Mouse (Mus musculus) limb, embryonic 14.5 days (tissue): Measurements from ENCODE around the gene Tmem11. TPM values are rescaled to one million over a fixed set of nuclear protein-coding genes. Genes with fewer than 3 reads are reported as not detected.

Experiments used
- ATAC-seq: fragments of 200-750 bp; cut with Nextera tagmentation; 2 replicates; pipeline ENCODE4 v1.8.0; 2017; ENCODE audit warnings: low read depth, moderate number of reproducible peaks, moderate TSS enrichment; ENCODE audit not compliant: low FRiP score
- DNase-seq: peaks from one replicate; pipeline ENCODE4 v3.0.0-alpha.2; 2015; ENCODE audit warnings: low spot score
- H3K27ac ChIP-seq: fragments of 300-500 bp; sonication (generic); replicated peaks from 2 replicates; pipeline ENCODE4 v1.5.1; 2014; ENCODE audit warnings: low read depth, mild to moderate bottlenecking, low read length, moderate library complexity, mixed read lengths
- H3K27me3 ChIP-seq: fragments of 300-500 bp; sonication (generic); 2 replicates; pipeline ENCODE4 v1.6.1; 2014; ENCODE audit warnings: low read length, mixed read lengths; ENCODE audit not compliant: control insufficient read depth, insufficient read depth
- H3K36me3 ChIP-seq: fragments of 300-500 bp; sonication (generic); 2 replicates; pipeline ENCODE4 v1.6.1; 2014; ENCODE audit warnings: mild to moderate bottlenecking, low read length, moderate library complexity, mixed read lengths; ENCODE audit not compliant: control insufficient read depth, insufficient read depth
- H3K4me1 ChIP-seq: fragments of 300-500 bp; sonication (generic); 2 replicates; pipeline ENCODE4 v1.6.1; 2014; ENCODE audit warnings: antibody characterized with exemption, low read length, mixed read lengths; ENCODE audit not compliant: control insufficient read depth, insufficient read depth
- H3K4me2 ChIP-seq: fragments of 300-500 bp; sonication (generic); replicated peaks from 2 replicates; pipeline ENCODE4 v1.6.1; 2014; ENCODE audit warnings: low read depth, mild to moderate bottlenecking, low read length, moderate library complexity; ENCODE audit not compliant: severe bottlenecking
- H3K4me3 ChIP-seq: fragments of 300-500 bp; sonication (generic); replicated peaks from 2 replicates; pipeline ENCODE4 v1.5.1; 2014; ENCODE audit warnings: low read length
- H3K9ac ChIP-seq: fragments of 300-500 bp; sonication (generic); 2 replicates; pipeline ENCODE4 v1.6.1; 2014; ENCODE audit warnings: mild to moderate bottlenecking, low read depth, low read length, moderate library complexity; ENCODE audit not compliant: severe bottlenecking
- H3K9me3 ChIP-seq: fragments of 300-500 bp; sonication (generic); 2 replicates; pipeline ENCODE4 v1.6.1; 2016; ENCODE audit warnings: low read length; ENCODE audit not compliant: control insufficient read depth
- POLR2A ChIP-seq: fragments of 200-500 bp; IDR thresholded peaks from 2 replicates; pipeline ENCODE4 v1.8.0; 2012; ENCODE audit warnings: inconsistent platforms, mild to moderate bottlenecking, moderate library complexity, borderline replicate concordance; ENCODE audit not compliant: insufficient read depth, insufficient read length; ENCODE audit errors: extremely low read depth
- WGBS: fragments of 180-500 bp; shearing (Covaris S2); extraction: QIAGEN DNeasy Blood & Tissue Kit; methylation state at CpG from one replicate; pipeline ENCODE4 v1.1.7; 2014; 5-methylcytosine and 5-hydroxymethylcytosine counted together
- polyA plus RNA-seq, 2 experiments: library from polyadenylated mRNA; depleted of rRNA in 1 of 2; stranded (reverse) in 1 of 2; unstranded in 1 of 2; fragments of >200 nt; fragmentation: Nextera tagmentation in 1 of 2; extraction: Ambion mirVana in 1 of 2; gene quantifications; 2 replicates each; pipeline versions ENCODE4 v1.2.1 to v1.2.3; 2012 to 2014

Gene Tmem11
- polyA plus RNA-seq, 2 experiments: 67.7 to 82.5 TPM

GRCm38 (mm10) chr11:60882386-60882785 lies 3.3 kb upstream of the Tmem11 start:
- Histone ChIP-seq H3K4me2 (no peak overlapping the region), H3K4me3 (no peak overlapping the region), H3K4me1 (peaks cover 9% of the 10 kb centered on the region), H3K27ac (no peak overlapping the region), H3K27me3 (no peaks in the 10 kb centered on the region), H3K36me3 (no peaks in the 10 kb centered on the region), H3K9me3 (no peaks in the 10 kb centered on the region), H3K9ac (no peak overlapping the region)
- no peak for ATAC-seq
- TF ChIP-seq POLR2A: no peak
- DNase-seq: no peak
- WGBS: 81% methylated on average over 3 of the region's 3 CpGs

- no peaks in the 10 kb centered on the region for H3K9me3 ChIP-seq
- ATAC-seq (no peak), DNase-seq (no peak)
- H3K4me2 ChIP-seq: no peak overlapping the region
- H3K4me1 ChIP-seq: peaks cover 10% of the 10 kb centered on the region
- no peaks in the 10 kb centered on the region for H3K27me3 ChIP-seq
- TF ChIP-seq POLR2A: no peak
- WGBS: 82% methylated on average over 4 of the region's 4 CpGs
- no peaks in the 10 kb centered on the region for H3K36me3 ChIP-seq
- H3K4me3 ChIP-seq: no peak overlapping the region
- no peak overlapping the region for H3K9ac ChIP-seq
- no peak overlapping the region for H3K27ac ChIP-seq
Observed at GRCm38 (mm10) chr11:60880559-60880958, 1.5 kb upstream of the Tmem11 start.

- no peaks in the 10 kb centered on the region for H3K36me3 ChIP-seq
- H3K9me3 ChIP-seq: no peaks in the 10 kb centered on the region
- no peak for ATAC-seq
- H3K4me3 ChIP-seq: peak overlapping the region; percentile 94
- DNase-seq: peak; percentile 86
- TF ChIP-seq POLR2A: no peak
- peak overlapping the region; percentile 94 for H3K9ac ChIP-seq
- WGBS: 2% methylated on average over 11 of the region's 11 CpGs
- H3K27ac ChIP-seq: peak overlapping the region; percentile 93
- peaks cover 10% of the 10 kb centered on the region for H3K4me1 ChIP-seq
- no peaks in the 10 kb centered on the region for H3K27me3 ChIP-seq
- H3K4me2 ChIP-seq: peak overlapping the region; percentile 57
Observed at GRCm38 (mm10) chr11:60879423-60879822, 351 bp upstream of the Tmem11 start.

- H3K27me3 ChIP-seq: no peaks in the 10 kb centered on the region
- H3K4me3 ChIP-seq: peak overlapping the region; percentile 94
- ATAC-seq (peak; percentile 65), DNase-seq (peak; percentile 58)
- peaks cover 10% of the 10 kb centered on the region for H3K4me1 ChIP-seq
- WGBS: 0% methylated on average over 24 of the region's 52 CpGs
- TF ChIP-seq POLR2A: no peak
- H3K36me3 ChIP-seq: no peaks in the 10 kb centered on the region
- H3K9me3 ChIP-seq: no peaks in the 10 kb centered on the region
- H3K27ac ChIP-seq: peak overlapping the region; percentile 88
- H3K4me2 ChIP-seq: peak overlapping the region; percentile 57
- H3K9ac ChIP-seq: peak overlapping the region; percentile 94
Observed at GRCm38 (mm10) chr11:60878056-60878612, 938 bp downstream of the Tmem11 start.

GRCm38 (mm10) chr11:60873101-60873500 lies 6.0 kb downstream of the Tmem11 start:
- Histone ChIP-seq H3K9me3 (no peaks in the 10 kb centered on the region), H3K36me3 (0 out of 2 replicates have a peak, but pooled peaks cover 4% of the 10 kb centered on the region), H3K4me1 (peaks cover 4% of the 10 kb centered on the region), H3K27ac (no peak overlapping the region), H3K9ac (no peak overlapping the region), H3K4me2 (no peak overlapping the region), H3K27me3 (no peaks in the 10 kb centered on the region), H3K4me3 (no peak overlapping the region)
- WGBS: 85% methylated on average over 6 of the region's 6 CpGs
- DNase-seq: no peak
- ATAC-seq: no peak
- no peak for TF ChIP-seq POLR2A
